Mouse (Mus musculus) heart, embryonic 12.5 days (tissue): ENCODE measurements around the gene Gse1. TPM values are rescaled to one million over a fixed set of nuclear protein-coding genes. Genes with fewer than 3 reads are reported as not detected.
A peak's percentile ranks its signal among the peaks of the same experiment; 100 is the strongest.

Experiments used
- ATAC-seq: fragments of 200-750 bp; cut with Nextera tagmentation; 2 replicates; pipeline ENCODE4 v1.8.0; 2017; ENCODE audit warnings: moderate TSS enrichment, moderate library complexity; ENCODE audit not compliant: insufficient number of reproducible peaks, low FRiP score
- H3K27ac ChIP-seq: fragments of 300-500 bp; sonication (generic); 2 replicates; pipeline ENCODE4 v1.5.1; 2016; ENCODE audit warnings: mild to moderate bottlenecking, moderate library complexity; ENCODE audit not compliant: poor library complexity, severe bottlenecking
- H3K27me3 ChIP-seq: fragments of 300-500 bp; sonication (generic); replicated peaks from 2 replicates; pipeline ENCODE4 v1.6.1; 2016; ENCODE audit warnings: mild to moderate bottlenecking, moderate library complexity
- H3K36me3 ChIP-seq: fragments of 300-500 bp; sonication (generic); 2 replicates; pipeline ENCODE4 v1.6.1; 2016; ENCODE audit warnings: mild to moderate bottlenecking, moderate library complexity
- H3K4me1 ChIP-seq: fragments of 300-500 bp; sonication (generic); replicated peaks from 2 replicates; pipeline ENCODE4 v1.6.1; 2016; ENCODE audit warnings: mild to moderate bottlenecking
- H3K4me2 ChIP-seq: fragments of 300-500 bp; sonication (generic); 2 replicates; pipeline ENCODE4 v1.6.1; 2016; ENCODE audit warnings: mild to moderate bottlenecking, moderate library complexity
- H3K4me3 ChIP-seq: fragments of 300-500 bp; sonication (generic); 2 replicates; pipeline ENCODE4 v1.5.1; 2016; ENCODE audit warnings: mild to moderate bottlenecking
- H3K9ac ChIP-seq: fragments of 300-500 bp; sonication (generic); 2 replicates; pipeline ENCODE4 v1.6.1; 2016; ENCODE audit warnings: mild to moderate bottlenecking, moderate library complexity
- H3K9me3 ChIP-seq: fragments of 300-500 bp; sonication (generic); replicated peaks from 2 replicates; pipeline ENCODE4 v1.6.1; 2016; ENCODE audit warnings: mild to moderate bottlenecking, moderate library complexity
- WGBS: fragments of 180-500 bp; shearing (Covaris S2); methylation state at CpG from one replicate; pipeline ENCODE4 v1.1.7; 2016; 5-methylcytosine and 5-hydroxymethylcytosine counted together
- polyA plus RNA-seq: library from polyadenylated mRNA; unstranded; fragments of >200 nt; fragmentation: Nextera tagmentation; extraction: Ambion mirVana; gene quantifications from 2 replicates; pipeline ENCODE4 v1.2.1, GENCODE M21; 2016

The Gse1 gene
- polyA plus RNA-seq, 1 experiment from 2014 or later = 14.0 TPM

DNA sequence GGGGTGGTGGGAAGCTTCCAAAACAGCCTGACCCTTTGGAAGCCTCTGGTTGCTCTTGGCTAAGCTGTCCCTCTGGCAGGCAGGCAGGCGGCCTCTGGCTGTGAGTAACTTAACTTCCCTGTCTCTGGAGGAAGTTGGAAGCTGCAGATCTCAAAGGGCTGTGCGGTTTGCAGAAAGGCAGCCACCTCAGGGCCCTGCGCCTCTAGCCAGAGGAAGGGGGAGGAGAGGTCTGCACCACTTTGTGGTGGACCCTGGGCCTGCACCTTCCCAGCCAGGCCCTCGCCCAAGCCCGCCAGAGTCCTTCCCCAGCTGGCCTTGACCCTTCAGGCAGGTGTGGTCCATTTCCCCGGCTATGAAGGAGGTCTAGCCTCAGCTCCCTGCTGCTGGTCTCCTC is 311.1 kb downstream of the Gse1 start:
- 39% methylated on average over 6 of the region's 6 CpGs for WGBS

DNA sequence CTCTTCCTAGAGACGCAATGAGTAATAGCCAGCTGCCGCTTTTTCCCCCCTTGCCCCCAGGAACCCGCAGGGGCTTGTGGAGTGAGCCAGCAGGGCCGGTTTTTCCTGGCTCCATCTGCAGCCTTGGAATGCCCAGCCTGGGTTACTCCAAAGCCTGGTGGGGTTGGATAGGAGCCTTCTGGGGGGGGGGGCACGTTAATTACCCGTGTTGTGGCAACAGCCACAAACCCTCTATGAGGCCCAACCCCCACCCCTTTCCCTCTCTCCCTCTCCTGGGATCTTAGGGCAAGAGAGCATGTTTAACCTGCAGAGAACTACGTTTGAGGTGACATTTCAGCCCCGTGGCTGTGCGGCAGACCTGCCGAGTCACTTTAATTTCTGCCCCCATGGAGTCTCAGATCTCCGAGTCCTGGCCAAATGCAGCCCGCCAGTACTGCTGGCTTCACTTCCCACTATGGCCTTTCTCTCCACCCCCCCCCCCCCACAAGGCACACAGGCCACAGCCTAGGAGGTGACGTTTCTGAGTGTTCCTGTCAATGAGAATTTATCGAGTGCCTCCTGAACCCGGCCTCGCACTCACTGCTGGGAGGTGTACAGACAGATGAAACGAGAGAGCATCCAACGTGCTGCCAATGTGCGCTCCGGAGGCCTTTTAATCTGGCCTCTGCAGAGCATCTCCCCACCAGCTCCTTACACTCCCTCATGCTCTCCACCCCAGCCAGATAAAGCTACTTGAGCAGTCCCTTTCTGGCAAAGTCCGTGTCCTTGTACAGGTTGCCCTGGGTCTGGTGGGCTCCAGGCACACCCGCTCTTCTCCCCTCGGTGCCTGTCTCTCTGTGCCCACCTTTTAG is 311.7 kb downstream of the Gse1 start:
- no peaks in the 10 kb centered on the region for H3K9me3 ChIP-seq
- no peaks in the 10 kb centered on the region for H3K36me3 ChIP-seq
- H3K4me3 ChIP-seq = peak overlapping the region; percentile 76; the same call in 1 of the 2 replicates
- no peak for ATAC-seq
- H3K9ac ChIP-seq = peak overlapping the region; percentile 89
- no peaks in the 10 kb centered on the region for H3K27me3 ChIP-seq
- H3K4me2 ChIP-seq = peak overlapping the region; percentile 97
- 25% methylated on average over 23 of the region's 23 CpGs for WGBS
- peaks cover 85% of the 10 kb centered on the region for H3K4me1 ChIP-seq
- peak overlapping the region; percentile 96 for H3K27ac ChIP-seq

More for the DNA sequence above, 311.1 kb downstream of the Gse1 start:
- no peaks in the 10 kb centered on the region for H3K9me3 ChIP-seq
- no peaks in the 10 kb centered on the region for H3K27me3 ChIP-seq
- H3K4me2 ChIP-seq = peak overlapping the region; percentile 97
- H3K27ac ChIP-seq = peak overlapping the region; percentile 96
- peak overlapping the region; percentile 89 for H3K9ac ChIP-seq
- peak overlapping the region; percentile 76 for H3K4me3 ChIP-seq
- no peak for ATAC-seq
- H3K4me1 ChIP-seq = peaks cover 86% of the 10 kb centered on the region
- H3K36me3 ChIP-seq = no peaks in the 10 kb centered on the region

DNA sequence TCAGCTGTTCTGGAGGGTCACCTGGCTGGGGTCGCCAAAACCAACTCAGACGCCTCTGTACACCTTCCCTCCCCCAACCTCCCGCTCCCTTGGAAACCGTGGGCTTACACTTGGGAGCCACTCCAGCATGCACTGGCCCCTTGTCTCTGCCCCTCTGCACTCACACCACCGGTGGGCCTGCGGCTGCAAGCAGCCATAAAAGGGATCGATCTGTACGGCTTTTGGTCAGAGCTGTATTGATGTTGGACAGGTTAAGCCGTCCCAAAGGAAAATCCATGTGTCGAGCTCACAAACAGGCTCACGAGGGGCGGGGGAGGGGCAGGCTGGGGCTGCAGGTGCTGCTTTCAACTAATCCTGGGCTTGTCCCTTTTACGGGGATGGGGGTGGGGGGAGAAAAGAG is 314.7 kb downstream of the Gse1 start:
- Histone ChIP-seq H3K9ac (peak overlapping the region; percentile 48), H3K4me2 (peak overlapping the region; percentile 33; the same call in 1 of the 2 replicates), H3K27ac (peak overlapping the region; percentile 78; the same call in 1 of the 2 replicates), H3K27me3 (no peaks in the 10 kb centered on the region), H3K9me3 (no peaks in the 10 kb centered on the region), H3K36me3 (no peaks in the 10 kb centered on the region), H3K4me1 (peaks cover 97% of the 10 kb centered on the region), H3K4me3 (no peak overlapping the region)
- no peak for ATAC-seq
- 37% methylated on average over 13 of the region's 13 CpGs for WGBS

DNA sequence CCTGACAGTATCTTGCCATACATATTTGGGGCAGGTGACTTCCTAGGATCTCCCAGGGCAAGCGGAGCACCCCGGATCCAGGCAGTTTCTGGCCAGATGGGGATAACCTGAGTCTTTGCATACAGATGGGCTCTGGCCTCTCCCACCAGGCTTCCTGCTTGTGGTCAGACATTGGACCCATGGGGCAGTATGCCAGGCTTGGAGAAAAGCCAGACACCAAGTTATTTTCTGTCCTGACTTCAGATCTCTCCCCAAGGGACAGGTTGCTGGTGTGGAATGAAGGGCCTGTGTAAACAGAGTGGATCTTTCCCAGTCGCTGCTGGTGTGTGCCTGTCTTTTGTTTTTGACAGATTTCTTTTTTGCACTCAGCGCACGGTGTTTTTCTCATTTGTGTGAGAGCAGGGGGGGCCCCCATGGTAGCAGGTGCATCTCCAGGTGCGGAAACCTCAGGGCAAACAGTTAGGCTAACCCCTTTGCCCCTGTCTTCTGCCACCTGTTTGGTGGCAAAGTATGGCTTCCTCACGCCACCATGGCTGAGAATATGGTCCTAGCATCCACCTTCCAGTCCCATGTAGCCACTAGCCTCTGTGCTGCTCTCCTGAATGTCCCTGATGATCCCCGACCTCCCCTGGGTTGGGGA is 315.3 kb downstream of the Gse1 start:
- Histone ChIP-seq H3K9me3 (no peaks in the 10 kb centered on the region), H3K4me2 (peak overlapping the region; percentile 33; the same call in 1 of the 2 replicates), H3K36me3 (no peaks in the 10 kb centered on the region), H3K27ac (peak overlapping the region; percentile 78), H3K4me3 (no peak overlapping the region), H3K4me1 (peaks cover 97% of the 10 kb centered on the region), H3K9ac (peak overlapping the region; percentile 48; the same call in 1 of the 2 replicates), H3K27me3 (no peaks in the 10 kb centered on the region)
- no peak for ATAC-seq
- WGBS = 52% methylated on average over 8 of the region's 8 CpGs

DNA sequence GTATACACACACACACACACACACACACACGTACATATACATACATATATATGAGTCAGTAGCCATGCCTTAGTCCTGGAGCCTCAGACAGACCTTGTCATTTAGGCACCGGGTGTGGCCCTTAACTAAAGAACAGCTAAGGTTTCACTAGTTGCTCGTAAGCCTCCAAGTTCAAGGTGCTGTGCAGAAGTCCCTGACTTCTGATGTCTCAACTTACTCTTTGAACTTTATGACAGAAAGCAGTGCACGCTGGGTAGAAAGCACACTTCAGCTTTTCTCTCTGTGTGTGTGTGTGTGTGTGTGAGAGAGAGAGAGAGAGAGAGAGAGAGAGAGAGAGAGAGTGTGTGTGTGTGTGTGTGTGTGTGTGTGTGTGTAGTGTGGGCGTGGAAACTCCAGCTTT is 315.9 kb downstream of the Gse1 start:
- Histone ChIP-seq H3K36me3 (no peaks in the 10 kb centered on the region), H3K4me1 (peaks cover 97% of the 10 kb centered on the region), H3K9me3 (no peaks in the 10 kb centered on the region), H3K9ac (no peak overlapping the region), H3K4me3 (no peak overlapping the region), H3K4me2 (no peak overlapping the region), H3K27me3 (no peaks in the 10 kb centered on the region), H3K27ac (peak overlapping the region; percentile 78)
- no peak for ATAC-seq
- 86% methylated on average over 5 of the region's 5 CpGs for WGBS

DNA sequence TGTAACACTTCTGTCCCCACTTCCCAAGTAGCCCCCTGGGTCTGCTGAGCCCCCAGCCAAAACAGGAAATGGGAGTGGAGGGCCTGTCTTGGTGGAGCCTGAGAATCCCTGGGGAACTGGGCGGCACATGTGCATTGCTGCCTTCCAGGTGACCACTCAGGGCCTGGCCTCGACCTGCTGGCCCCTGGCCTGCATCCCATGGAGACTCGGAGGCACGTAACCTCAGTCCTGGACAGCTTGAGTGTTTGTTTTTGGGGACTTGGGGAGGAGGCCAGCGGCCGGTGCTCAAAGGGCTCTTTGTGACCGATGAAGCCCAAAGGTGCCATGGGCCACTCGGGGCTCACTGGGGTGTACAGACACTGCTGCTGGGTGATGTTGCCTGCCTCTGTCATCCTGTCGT is 319.3 kb downstream of the Gse1 start:
- no peak overlapping the region for H3K4me3 ChIP-seq

DNA sequence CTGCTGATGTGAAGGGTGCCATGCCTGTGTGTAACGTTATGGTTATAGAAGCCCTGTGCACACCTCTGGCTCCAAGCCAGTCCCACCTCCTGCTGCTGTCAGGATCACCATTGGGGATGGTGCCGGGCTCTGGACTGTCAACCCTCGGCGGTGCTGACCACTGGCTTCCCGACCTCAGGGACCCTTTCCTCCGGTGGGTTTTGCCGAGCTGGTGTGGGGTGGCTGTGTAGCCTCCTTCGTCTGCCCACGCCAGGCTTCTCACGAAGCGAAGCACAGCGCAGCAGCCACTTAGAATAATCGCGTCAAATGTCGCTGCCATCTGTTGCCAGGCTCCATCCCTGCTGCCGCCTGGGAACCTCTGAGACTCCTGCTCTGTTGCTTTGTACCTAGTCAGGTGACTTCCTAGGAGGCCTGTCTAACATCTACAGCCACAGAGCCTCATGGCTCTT is 320.1 kb downstream of the Gse1 start:
- ATAC-seq = no peak
- Histone ChIP-seq H3K36me3 (peaks cover under 1% of the 10 kb centered on the region), H3K4me2 (peak overlapping the region; percentile 39), H3K4me3 (no peak overlapping the region), H3K9ac (peak overlapping the region; percentile 4), H3K27ac (peak overlapping the region; percentile 50), H3K27me3 (no peaks in the 10 kb centered on the region), H3K4me1 (peaks cover 98% of the 10 kb centered on the region), H3K9me3 (no peaks in the 10 kb centered on the region)
- 38% methylated on average over 16 of the region's 16 CpGs for WGBS

More for the DNA sequence above, 319.3 kb downstream of the Gse1 start:
- Histone ChIP-seq H3K4me1 (peaks cover 98% of the 10 kb centered on the region), H3K4me2 (peak overlapping the region; percentile 39; the same call in 1 of the 2 replicates), H3K9ac (peak overlapping the region; percentile 4; the same call in 1 of the 2 replicates), H3K27ac (peak overlapping the region; percentile 50), H3K9me3 (no peaks in the 10 kb centered on the region), H3K36me3 (no peaks in the 10 kb centered on the region), H3K27me3 (no peaks in the 10 kb centered on the region)
- ATAC-seq = no peak
- 64% methylated on average over 9 of the region's 9 CpGs for WGBS

DNA sequence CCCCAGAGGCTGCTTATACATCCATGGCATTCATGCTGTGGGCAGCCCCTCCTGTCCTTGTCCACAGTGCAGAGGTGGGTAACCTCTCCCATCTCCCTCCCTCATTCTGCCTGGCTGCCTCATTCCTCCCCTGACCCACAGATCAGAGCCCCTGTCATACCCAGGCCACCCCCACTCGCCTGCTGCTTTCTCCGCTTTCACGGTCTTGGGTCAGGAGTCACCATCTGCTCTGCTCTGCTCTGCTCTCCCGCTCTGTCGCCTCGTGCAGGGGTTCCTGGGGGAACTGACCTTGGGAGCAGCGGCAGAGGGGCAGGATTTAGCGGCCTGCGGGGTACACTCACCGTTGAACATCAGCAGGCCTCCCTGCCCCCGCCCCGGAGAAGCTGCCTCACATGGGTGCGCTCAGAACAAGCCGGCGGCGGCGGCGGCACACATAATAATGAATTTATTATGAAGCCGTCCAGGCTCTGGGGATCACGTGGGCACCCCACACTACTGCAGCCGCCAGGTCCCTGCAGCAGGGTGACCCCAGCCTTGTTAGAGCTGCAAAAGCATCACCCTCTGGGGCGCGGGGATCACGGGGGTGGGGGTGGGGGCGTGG is 321.2 kb downstream of the Gse1 start:
- Histone ChIP-seq H3K4me1 (peaks cover 98% of the 10 kb centered on the region), H3K27ac (peak overlapping the region; percentile 93), H3K4me3 (no peak overlapping the region), H3K4me2 (peak overlapping the region; percentile 50), H3K9ac (peak overlapping the region; percentile 64), H3K9me3 (no peaks in the 10 kb centered on the region), H3K27me3 (no peaks in the 10 kb centered on the region), H3K36me3 (peaks cover 12% of the 10 kb centered on the region)
- ATAC-seq = no peak
- WGBS = 32% methylated on average over 25 of the region's 25 CpGs

DNA sequence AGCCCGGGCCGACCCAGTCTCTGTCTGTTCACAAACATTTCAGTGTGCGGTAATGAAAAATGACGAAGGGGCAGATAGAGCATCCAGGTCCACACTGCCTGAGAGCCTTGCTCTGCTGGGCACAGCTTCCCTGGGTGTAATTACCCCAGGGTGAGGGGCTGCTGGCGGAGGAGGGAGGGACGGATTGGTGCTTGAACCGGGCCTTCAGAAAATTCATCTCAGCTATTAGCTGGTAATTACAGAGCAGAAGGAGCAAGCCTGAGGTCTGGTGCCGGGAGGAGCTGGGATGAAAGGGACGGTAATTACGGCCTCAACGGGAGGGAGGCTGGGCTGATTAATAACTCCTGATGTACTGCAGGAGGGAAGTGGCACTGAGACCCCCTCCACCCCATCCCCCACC is 321.7 kb downstream of the Gse1 start:
- Histone ChIP-seq H3K4me3 (no peak overlapping the region), H3K27ac (peak overlapping the region; percentile 93), H3K4me1 (peaks cover 99% of the 10 kb centered on the region), H3K36me3 (peaks cover 17% of the 10 kb centered on the region), H3K4me2 (peak overlapping the region; percentile 50), H3K9me3 (no peaks in the 10 kb centered on the region), H3K9ac (peak overlapping the region; percentile 64), H3K27me3 (no peaks in the 10 kb centered on the region)
- no peak for ATAC-seq
- WGBS = 31% methylated on average over 11 of the region's 11 CpGs

DNA sequence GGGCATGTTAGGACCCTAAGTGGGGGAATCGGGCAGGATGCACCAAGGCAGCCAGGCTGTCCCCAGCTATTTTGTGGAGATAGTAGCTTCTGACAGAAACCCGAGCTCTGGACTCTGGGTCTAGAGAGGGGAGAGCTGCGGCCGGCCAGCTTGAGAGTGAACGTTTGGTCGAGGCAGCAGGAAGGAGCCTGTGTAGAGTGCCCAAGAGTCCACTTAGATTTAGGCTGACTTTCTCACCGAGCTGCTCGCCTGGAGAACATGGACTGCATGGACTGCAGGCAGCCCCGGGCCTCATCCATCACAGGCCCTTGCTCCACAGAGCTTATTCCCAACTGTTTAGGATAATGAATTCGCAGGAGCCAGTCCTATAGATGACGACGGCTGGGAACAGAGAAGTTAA is 322.2 kb downstream of the Gse1 start:
- no peaks in the 10 kb centered on the region for H3K9me3 ChIP-seq
- H3K4me3 ChIP-seq = no peak overlapping the region
- H3K27ac ChIP-seq = peak overlapping the region; percentile 93
- H3K36me3 ChIP-seq = peaks cover 18% of the 10 kb centered on the region
- no peaks in the 10 kb centered on the region for H3K27me3 ChIP-seq
- peaks cover 100% of the 10 kb centered on the region for H3K4me1 ChIP-seq
- H3K9ac ChIP-seq = peak overlapping the region; percentile 64
- no peak for ATAC-seq
- WGBS = 36% methylated on average over 12 of the region's 12 CpGs
- peak overlapping the region; percentile 50 for H3K4me2 ChIP-seq
